Mouse (Mus musculus) kidney, postnatal 14 days (tissue): Measurements from ENCODE around the gene 2310011J03Rik.

Experiments used
- DNase-seq: peaks from one replicate; pipeline ENCODE4 v3.0.0; 2022; ENCODE audit warnings: mixed read lengths

Gene 2310011J03Rik

DNA sequence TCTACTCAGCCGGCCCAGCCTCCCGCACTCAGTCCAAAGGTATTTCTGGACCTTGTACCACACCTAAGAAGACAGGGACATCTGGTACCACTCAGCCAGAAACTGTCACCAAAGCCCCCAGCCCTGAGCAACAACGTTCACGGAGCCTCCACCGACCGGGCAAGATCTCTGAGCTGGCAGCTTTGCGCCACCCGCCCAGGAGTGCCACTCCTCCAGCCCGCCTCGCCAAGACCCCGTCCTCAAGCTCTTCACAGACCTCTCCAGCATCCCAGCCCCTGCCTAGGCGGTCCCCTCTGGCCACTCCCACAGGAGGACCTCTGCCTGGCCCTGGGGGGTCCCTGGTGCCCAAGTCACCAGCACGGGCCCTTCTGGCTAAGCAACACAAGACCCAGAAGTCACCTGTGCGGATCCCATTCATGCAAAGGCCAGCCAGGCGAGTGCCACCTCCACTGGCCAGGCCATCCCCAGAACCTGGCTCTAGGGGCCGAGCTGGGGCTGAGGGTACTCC is 5.8 kb downstream of the 2310011J03Rik start:
- no peak for DNase-seq

DNA sequence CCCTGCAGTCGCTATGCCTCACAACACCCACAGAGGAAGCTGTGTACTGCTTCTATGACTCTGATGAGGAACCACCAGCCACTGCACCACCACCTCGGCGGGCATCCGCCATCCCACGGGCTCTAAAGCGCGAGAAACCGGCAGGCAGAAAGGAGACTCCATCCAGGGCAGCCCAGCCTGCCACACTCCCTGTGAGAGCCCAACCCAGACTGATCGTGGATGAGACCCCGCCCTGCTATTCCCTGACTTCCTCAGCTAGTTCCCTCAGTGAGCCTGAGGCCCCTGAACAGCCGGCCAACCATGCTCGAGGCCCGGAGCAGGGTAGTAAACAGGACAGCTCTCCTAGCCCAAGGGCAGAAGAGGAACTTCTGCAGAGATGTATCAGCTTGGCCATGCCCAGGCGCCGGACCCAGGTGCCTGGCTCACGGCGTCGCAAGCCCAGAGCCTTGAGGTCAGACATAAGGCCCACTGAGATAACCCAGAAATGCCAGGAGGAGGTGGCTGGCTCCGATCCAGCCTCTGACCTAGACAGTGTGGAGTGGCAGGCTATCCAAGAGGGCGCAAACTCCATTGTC is 6.6 kb downstream of the 2310011J03Rik start:
- no peak for DNase-seq

DNA sequence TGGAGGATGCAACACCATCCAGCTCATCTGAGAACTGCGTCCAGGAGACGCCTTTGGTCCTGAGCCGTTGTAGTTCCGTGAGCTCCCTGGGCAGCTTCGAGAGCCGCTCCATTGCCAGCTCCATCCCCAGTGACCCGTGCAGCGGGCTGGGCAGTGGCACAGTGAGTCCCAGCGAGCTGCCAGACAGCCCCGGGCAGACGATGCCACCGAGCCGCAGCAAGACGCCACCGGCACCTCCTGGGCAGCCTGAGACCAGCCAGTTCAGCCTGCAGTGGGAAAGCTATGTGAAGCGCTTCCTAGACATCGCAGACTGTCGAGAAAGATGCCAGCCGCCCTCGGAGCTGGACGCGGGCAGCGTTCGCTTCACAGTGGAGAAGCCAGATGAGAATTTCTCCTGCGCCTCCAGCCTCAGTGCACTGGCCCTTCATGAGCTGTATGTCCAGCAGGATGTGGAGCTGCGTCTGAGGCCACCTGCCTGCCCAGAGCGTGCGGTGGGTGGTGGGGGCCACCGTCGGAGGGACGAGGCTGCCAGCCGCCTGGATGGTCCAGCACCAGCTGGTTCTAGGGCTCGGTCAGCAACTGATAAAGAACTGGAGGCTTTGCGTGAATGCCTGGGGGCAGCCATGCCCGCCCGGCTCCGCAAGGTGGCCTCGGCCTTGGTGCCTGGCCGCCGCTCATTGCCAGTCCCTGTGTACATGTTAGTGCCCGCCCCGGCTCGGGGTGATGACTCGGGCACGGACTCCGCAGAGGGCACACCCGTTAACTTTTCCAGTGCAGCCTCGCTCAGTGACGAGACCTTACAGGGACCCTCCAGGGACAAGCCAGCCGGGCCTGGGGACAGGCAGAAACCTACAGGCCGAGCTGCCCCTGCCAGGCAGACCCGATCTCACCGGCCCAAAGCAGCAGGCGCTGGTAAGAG is 7.5 kb downstream of the 2310011J03Rik start:
- no peak for DNase-seq

DNA sequence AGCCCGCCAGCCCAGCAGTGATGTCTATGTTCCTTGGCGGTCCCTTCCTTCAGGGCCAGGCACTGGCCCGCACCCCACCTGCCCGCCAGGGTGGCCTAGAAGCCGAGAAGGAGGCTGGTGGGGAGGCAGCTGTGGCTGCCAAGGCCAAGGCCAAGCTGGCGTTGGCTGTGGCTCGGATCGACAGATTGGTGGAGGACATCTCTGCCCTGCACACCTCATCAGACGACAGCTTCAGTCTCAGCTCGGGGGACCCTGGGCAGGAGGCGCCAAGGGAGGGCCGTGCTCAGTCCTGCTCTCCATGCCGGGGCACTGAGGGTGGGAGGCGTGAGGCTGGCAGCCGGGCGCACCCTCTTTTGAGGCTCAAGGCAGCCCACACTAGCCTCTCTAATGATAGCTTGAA is 8.8 kb downstream of the 2310011J03Rik start:
- DNase-seq: no peak

DNA sequence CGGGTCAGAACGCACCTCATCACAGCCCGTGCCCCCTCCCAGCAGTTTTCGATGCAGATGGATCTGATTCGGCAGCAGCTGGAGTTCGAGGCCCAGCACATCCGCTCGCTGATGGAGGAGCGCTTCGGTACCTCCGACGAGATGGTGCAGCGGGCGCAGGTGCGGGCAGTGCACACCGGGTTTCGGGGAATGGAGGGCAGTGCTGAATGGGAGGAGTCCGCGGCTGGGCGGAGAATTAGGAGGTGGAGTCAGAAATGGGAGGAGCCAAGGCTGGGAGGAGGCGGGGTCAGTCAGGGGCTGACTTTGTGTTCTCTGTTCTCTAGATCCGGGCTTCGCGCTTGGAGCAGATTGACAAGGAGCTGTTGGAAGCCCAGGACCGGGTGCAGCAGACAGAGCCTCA is 15.5 kb downstream of the 2310011J03Rik start:
- peak; percentile 53 for DNase-seq

DNA sequence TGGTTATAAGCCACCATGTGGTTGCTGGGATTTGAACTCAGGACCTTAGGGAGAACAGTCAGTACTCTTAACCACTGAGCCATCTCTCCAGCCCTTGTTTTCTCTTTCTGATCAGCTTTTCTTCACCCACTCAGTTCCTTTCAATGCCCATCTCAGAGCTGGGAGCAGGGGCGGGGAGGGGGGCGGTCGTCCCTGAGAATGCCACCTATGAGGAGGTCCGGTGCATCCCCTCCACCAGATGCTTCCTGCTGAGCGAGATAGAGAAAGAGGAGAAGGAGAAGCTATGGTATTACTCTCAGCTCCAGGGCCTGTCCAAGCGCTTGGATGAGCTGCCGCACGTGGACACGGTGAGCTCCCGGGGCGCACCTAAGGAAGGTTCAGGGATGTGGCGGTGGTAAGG is 15.9 kb downstream of the 2310011J03Rik start:
- DNase-seq: no peak

DNA sequence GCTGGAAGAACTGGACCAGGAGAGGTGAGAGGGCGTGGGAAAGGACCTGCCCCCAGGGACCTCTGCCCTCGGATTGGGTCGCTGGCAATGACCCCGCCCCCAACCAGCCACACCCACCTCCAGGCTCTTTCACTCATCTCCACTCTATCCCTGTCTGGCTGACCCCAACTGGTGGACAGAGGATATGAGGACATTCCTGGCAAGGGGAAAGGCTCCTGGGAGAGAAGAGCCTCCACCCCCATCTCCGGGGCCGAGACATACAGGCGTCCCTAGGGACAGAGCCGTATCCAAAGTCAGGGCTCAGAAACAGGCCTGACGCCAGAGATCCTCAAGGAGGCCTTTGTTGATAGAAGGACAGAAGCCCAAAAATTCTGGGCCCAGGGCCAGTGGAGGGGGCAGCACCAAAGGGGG is 17.9 kb downstream of the 2310011J03Rik start:
- DNase-seq: peak; percentile 85

DNA sequence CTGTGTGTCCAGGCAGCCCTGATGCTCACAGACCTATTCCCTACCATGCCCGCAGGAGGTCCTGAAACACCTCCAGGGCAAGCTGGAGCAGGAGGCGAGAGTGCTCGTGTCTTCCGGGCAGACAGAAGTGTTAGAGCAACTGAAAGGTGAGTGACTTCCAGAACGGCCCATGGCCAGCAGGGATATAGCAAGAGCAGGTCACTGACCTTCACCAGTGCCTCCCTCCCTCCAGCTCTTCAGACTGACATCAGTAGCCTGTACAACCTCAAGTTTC is 18.3 kb downstream of the 2310011J03Rik start:
- no peak for DNase-seq

DNA sequence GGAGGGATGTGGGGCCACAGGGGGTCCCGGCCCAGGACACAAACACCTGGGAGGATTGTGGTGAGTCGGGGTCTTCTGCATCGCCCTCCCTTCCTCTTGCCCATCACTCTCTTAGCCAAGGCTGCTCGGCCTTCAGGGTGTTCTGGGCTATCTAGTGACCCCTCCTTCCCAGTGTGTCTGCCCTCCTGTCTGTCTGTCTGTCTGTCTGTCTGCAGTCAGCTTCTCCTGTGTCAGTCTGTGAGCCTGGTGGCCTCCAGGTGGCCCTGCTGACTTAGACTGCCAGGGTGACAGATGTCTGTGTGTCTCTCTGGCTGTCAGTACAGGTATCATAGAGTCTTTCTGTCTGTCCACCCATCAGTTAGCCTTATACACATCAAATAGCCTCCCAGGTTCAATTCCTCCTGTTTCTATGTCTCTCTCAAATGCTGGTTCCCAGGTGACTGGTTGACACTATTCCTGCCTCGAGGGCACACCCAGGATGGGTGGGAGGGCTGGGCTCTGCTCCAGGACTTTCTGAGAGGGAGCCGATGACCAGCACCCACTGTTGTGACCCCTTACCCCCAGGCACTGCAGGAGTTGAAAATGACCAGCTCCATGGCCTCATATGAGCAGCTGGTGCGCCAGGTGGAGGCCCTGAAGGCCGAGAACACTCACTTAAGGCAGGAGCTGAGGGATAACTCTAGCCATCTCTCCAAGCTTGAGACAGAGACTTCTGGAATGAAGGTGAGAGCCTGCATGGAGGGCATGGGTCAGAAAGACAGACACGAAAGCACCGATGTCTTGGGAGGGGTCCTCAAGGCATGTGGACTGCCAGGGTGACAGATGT is 18.9 kb downstream of the 2310011J03Rik start:
- no peak for DNase-seq

DNA sequence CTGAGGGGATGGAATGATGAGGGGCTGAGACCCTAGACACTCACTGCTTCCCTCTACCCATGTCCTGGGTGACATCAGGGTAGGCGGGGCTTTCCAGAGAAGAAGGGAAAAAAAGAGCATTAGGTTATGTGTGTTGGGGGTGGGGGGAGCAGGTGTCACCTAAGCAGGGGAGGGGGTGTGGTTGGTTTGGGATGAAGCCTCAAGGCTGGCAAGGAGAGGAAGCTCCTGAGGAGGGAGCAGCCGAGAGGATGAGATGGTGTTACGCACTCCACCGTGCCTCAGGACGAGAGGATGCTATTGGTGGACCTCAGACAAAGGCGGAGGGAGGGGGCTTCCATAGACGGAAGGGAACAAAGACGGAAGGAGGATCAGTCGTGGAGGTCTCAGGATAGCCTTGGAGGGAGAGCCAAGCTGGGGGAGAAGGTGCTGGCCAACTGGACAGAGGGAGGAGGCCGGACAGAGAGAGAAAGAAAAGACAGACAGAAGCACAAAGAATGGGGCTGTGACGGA is 19.6 kb downstream of the 2310011J03Rik start:
- no peak for DNase-seq

DNA sequence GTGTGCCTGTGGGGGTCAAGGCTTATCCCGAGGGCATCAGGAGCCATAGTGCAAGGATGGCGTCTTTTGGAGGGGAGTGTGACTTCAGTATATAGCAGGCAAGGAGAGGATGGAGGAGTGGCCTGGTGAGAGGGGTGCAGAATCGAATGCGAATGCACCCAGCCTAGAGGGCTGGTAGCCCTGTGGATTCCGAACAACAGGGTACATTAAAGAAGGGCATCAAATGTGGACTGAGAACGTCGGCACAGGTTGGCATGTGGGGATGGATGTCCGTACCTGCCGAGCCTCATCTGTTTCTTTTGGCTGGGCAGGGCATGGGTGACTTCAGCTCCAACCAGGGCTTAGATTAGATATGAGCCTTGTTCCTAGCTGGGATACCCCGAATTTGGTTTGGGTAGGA is 20.5 kb downstream of the 2310011J03Rik start:
- no peak for DNase-seq

DNA sequence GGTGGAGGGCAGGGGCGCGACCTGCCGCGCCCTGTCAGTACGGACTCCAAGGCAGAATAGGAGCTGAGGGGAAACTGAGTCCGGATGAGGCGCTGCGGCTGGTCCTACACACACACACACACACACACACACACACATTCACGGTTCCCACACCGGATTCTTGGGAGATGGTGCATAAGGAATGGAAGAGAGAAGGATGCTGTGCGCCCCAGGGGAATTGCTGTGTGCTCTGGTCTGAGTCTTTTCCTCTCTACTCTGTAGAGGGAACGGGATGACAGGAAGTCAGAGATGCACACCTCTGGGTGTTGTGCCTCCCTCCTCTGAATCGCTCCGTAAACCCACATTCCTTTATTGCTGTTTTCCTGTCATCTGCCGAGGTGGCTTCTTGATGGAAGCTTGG is 21.0 kb downstream of the 2310011J03Rik start:
- DNase-seq: no peak

DNA sequence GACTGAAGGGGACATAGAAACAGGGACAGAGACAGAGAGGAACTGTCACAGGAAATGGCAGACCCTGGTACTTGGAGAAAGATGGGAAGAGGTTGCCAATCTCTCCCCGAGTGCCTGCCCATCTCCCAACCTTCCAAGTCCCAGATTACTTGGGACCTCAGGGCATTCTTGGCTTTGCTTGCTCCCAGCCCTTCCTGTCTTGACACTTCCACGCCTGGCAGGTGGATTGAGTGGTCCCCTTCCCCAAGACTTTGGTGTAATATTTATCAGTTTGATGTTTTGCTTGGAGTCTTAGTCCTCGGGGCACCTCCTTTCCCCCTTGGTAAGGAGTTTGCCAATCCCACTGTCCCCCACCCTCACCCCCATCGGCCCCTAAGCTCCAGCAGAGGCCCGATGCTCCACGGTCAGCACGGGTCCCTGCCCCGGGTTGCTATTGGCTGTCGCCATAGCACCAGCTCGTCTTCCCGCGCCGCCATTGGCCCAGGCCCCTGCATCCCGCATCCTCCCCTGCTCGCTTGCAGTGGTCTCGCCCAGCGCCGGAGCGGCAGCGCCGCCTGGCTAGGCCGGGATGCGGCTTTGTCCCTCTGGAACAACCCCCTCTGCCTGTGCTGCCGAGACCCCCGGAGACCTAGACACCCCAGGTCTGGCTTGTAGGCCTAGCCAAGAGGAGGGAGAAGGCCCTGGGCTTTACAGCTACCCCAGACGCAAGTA is 21.6 kb downstream of the 2310011J03Rik start:
- DNase-seq: no peak

DNA sequence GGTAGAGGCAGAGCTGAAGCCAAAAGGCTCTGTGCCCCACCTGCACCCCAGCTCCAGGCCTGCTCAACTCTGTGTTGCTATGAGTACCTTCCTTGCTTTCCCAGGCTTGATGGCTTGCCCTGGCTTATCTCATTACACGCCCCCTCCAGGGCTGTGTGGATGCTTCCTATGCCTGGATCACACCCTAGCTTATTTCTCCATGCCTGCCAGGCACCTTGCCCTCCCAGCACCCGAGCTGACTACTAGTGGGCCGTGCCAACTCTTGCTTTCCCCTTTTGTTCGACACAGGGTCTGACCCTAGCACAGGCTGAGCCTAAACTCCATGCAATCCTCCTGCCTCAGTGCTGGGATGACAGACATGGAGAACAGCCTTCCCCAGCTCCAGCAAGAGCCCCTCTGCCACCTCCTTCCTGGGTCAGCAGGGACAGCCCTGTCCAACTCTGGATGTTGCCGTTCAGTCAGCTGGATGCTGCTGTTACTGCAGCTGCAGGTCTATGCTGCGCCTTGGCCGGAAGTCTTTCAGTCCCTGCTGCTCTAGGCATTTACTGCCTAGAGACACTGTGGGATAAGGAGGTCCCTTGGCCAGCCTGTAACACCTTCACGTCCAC is 22.7 kb downstream of the 2310011J03Rik start:
- no peak for DNase-seq

DNA sequence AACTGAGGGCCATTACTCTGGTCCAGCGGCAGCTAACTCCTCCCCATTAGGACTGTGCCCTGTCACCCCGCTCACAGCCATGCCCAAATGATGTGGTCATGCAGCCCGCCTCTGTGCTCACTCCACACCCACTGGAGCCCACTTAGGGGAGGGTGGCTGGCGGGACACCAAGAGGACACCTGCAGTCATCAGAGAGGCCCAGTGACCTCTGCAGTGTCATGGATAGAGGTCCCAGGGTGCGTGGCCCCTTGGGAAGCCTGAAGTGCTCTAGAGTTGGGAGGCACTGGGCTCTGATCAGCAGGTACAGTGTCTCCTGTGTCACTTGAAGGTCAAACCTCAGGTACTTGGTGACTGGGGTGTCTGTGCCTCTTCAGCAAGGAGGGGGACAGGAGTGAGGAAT is 23.5 kb downstream of the 2310011J03Rik start:
- no peak for DNase-seq

DNA sequence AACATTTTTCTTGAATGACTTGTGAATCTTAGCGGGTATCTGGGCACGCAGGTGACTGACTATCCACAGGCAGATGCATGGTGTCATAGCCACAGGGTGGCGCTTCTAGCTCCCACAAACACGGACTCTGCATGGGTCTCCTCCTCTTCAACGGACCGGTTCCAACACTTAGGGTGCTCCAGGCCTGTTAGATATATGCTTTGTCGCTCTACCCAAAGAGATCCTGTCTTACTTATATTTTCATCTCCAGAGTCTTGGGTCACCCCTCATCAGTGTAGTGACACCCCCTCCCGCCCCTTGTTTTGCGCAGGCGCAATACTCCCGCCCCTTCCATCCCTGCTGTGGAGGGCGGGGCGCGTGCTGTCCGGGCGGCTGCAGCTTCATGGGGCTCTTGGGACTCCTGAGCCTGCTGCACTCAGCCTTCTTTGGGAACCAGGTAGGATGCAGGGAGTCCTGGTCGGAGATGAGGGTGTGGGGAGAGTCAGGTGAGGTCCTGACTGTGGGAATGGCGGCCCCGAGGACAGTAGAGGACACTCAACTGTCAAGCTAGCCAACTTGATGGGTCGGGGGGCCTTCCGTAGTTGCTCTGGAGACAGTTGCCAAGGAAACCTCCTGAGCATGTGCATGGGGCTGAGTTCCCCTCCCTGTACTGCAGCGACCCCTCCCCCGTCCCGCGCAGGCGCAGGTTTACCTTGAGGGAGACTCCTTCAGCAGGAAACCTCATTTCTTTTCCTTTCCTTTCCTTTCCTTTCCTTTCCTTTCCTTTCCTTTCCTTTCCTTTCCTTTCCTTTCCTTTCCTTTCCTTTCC is 24.5 kb downstream of the 2310011J03Rik start, which contains the start of gene Apc2:
TSS of gene Apc2 (plus strand) at position 360 of the 808 bp plus-strand sequence.
- DNase-seq: peak; percentile 82

DNA sequence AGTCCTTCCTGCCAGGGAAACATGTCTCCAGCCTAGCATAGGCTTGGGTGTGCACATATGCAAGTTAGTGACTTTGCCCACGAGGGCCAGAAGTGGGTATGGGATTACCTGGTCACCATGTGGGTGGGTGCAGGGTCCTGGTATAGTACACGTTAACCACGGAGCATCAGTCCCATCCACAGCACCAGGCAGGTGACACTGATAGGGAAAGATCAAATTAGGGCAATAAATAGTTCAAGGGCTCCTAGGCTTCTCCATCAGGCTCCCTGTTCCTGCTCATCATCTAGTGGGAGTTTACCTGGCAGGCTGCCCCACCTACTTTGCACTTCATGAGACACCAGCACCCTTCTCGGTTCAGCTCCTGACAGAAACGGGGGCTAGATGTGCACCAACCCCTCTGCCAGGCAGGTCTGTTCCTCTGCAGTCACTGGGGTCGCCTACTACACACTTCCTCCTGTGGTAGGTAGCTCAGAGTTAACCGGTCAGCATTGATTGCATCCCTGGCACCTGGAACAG is 25.5 kb downstream of the 2310011J03Rik start:
- no peak for DNase-seq

DNA sequence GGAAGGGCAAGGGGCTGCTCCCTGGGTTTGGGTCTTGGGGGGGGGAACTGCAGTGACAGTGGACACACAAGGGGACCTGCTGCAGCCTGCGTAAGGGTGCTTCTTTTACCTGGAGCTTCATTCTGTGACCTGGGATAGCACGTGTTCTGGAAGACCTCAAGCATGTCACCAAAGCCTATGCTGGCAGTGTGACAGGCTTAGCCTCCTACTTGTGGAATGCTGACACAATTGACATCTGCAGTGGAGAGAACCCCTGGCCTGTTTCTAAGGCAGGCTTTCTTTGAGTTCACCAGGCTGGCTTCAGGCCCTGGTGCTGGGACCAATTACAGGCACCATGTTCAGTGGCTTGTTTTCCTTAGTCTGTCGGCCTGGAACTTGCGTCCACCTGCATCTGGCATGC is 26.0 kb downstream of the 2310011J03Rik start:
- no peak for DNase-seq

DNA sequence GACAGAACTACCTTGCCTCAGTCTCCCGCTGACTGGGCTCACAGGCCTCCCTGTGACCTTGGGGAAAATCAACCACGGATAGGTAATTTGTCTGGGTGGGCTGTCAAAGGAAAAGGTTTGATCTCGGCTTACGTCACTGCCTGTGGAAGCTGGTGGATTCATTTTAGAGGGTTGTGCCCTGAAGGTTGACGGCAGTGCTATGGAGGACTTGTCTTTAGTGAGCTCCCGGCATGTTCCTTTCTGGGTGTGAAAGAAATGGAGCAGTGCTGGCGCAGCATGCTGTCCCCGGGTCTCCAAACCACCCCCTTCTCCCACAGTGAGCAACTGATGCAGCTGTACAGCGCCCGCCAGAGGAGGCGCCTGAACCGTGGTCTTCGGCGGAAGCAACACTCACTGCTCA is 27.0 kb downstream of the 2310011J03Rik start:
- DNase-seq: no peak

DNA sequence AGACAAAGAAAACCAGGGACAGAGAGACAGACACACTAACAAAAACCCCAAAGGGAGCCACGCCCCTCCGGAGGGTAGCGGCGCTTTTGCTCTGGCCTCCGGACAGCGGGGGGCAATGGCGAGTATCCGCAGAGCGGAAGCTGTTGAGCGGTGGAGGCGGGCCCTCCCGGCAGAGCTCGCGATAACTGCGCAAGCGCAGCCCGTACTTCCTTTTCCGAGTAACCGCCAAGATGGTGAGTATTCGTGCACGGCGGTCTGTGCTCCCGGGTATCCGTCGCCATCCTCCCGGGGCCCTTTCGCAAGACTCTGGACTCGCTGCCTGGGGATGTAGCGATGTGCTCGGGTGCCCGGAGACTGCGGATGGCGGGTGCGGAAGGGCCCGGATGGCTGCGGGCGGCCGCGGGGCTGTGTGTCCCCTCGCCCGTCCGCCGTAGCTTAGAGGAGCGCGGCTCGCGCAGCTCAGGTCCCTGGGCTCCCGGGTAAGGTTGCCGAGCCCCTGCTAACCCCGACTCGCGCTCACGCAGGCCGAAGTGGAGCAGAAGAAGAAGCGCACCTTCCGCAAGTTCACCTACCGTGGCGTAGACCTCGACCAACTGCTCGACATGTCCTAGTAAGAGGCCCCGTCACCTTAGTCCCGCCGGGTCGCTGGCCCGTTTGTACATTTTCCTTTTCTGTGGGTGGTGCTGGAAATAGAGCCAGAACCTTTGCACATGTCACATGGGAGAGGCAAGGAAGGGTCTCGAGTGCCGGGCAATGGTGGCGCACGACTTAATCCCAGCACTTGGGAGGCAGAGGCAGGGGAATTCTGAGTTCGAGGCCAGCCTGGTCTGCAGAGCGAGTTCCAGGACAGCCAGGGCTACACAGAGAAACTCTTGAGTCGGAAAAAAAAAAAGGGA is 27.8 kb downstream of the 2310011J03Rik start, which contains the start of gene Rps15:
TSS of gene Rps15 (plus strand) at position 203 of the 896 bp plus-strand sequence.
- DNase-seq: peak; percentile 97
